Mouse (Mus musculus) skeletal muscle tissue, adult 2 months (tissue): ENCODE measurements at regions not wholly inside any gene's neighbourhood (a gene's known extent, or its start where the extent isn't known, plus 50 kb on each side); places are given as distances from the start of the nearest gene placed in this dataset.
A peak's percentile ranks its signal among the peaks of the same experiment; 100 is the strongest.

Source experiments
- DNase-seq: peaks from one replicate; pipeline ENCODE4 v3.0.0-alpha.2; 2012; ENCODE audit warnings: low read depth, low spot score

DNA sequence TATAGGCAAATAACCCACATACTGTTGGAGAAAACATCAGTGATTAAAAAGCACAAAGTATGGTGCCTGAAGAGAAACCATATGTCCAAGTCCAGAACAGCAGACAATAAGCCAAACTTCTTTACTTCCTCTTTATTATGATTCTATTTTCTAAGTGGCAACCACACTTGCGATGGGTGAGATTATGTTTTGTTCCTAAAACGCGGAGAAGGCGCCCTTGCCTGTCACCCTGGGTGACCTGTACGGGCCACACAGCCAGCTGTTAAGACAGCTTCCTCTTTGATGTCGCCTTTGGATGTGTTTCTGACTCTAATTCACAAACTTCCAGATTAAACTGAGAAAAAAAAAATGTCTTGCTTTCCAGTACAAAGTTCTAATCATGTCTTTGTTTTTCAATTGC, 83.9 kb upstream of the Sgip1 start:
- no peak for DNase-seq

- no peak for DNase-seq
These were observed 82.5 kb upstream of the Sgip1 start for GRCm38 (mm10) chr4:102658578-102658977.

- no peak for DNase-seq
These were observed 77.5 kb upstream of the Sgip1 start for GRCm38 (mm10) chr4:102663617-102664016.

GRCm38 (mm10) chr4:102682190-102682589, 58.9 kb upstream of the Sgip1 start:
- no peak for DNase-seq

DNA sequence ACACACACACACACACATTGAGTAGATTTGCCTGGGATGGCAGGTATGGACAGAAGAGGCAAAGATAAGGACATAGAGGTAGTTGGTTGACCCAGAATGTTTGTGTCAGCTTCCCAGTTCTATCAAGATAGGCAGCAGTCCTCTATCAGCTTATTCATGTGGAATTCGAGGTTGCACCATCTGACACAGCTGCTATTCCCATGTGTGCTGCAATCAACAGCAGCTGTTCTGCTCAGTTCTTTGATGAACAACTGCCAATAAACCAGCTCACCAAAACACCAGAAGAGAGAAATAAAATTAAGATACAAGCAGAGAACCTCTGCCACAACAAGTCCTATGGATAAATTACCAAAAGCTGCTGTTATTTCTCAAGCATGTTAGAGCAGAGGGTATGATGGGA, 56.1 kb upstream of the Sgip1 start:
- peak; percentile 36 for DNase-seq

- no peak for DNase-seq
These were observed 52.7 kb upstream of the Sgip1 start for GRCm38 (mm10) chr4:102688378-102688777.
